Mouse (Mus musculus) megakaryocyte, embryonic 14.5 days (primary cell): ENCODE data around the gene Rgcc.

Experiments
- FLI1 ChIP-seq: IDR thresholded peaks from 2 replicates; pipeline ENCODE4 v1.6.1; 2012; ENCODE audit warnings: low read length, inconsistent platforms, mixed read lengths
- GATA1 ChIP-seq: IDR thresholded peaks from 3 replicates; pipeline ENCODE4 v1.6.1; 2012; ENCODE audit warnings: mixed read lengths, low read length, inconsistent platforms, borderline replicate concordance

DNA sequence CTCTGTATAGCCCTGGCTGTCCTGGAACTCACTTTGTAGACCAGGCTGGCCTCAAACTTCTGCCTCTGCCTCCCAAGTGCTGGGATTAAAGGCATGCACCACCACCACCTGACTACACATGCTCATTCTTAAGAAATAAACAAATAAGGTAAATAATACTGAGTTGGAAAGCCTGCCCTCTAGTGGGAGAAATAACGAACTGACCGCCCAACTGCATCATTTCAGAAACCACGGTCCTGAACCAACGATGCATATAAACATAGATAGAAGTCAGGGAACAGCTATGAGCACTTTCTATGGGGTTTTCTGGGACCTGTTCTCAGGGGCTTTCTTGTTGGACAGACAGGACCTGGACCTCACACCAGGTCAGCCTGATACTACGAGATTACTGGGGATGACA lies 25.6 kb upstream of the Rgcc start:
- no peak for TF ChIP-seq GATA1
- no peak for TF ChIP-seq FLI1
